Mouse (Mus musculus) right cerebral cortex, postnatal 10 days (tissue): ENCODE data around the gene Efcab6.

Source experiments
- DNase-seq, 2 experiments: peaks; one replicate each; pipeline ENCODE4 v3.0.0; 2021; ENCODE audit warnings: low spot score in 2 of 2

The Efcab6 gene

DNA sequence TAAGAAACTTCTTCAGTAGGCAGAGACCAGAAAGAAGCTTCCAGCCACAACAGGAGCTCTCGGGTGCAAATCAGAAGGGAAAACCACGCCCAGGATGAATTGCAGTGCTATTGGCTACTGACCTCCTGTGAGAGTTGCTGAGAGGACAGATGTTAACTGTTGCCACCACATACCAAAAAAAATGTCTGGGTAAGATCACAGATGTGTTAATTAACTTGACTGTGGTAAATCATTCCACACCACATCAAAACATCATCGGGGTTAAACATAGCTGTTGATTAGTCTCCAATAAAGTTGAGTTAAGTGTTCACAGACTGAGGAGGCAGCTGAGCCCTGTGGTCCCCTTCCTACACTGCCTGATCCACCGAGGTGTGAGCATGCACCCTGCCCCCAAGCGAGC lies 88.1 kb downstream of the Efcab6 start:
- DNase-seq: no peak

DNA sequence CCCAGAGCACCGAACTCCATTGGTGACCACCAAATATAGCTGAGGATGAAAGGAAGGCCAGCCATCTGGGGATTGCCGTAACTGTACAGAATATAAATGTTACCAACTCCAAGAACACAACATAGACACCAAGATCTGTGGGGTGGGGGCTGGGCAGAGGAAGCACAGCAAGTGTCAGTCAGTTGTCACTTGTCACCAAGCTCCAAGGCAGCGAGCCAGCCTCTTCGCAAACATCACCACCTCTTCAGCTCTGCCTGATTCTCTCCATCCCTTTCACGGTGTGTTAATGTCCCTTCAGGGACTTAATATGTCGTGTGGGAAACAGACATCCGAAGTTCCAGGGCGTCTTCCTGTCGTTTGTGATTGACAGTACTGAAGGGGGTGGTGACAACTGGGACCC lies 93.0 kb downstream of the Efcab6 start:
- DNase-seq: no peak

DNA sequence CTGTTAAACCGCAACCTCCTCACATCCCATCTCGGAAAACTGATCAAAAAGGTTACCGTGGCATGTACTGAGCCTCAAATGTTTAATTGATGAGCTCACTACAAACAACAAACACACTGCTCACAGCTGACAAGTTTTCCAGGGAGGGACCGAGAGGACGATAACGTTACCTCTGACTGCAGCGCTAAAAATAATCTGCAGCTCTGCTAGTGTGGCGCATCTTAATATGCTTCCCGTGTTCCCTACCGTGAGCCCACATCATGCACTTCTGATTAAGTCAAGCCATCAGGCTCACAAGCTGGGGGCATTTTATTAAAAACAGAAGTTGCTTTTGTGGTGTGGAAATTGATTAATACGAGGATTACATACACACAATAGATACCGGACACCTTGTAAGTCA lies 97.4 kb downstream of the Efcab6 start:
- DNase-seq: no peak

- DNase-seq: no peak
These were observed 100.1 kb downstream of the Efcab6 start for GRCm38 (mm10) chr15:83965126-83965525.

- no peak for DNase-seq
These were observed 106.8 kb downstream of the Efcab6 start for GRCm38 (mm10) chr15:83958376-83958775.

GRCm38 (mm10) chr15:83956996-83957395 lies 108.2 kb downstream of the Efcab6 start:
- no peak for DNase-seq

DNA sequence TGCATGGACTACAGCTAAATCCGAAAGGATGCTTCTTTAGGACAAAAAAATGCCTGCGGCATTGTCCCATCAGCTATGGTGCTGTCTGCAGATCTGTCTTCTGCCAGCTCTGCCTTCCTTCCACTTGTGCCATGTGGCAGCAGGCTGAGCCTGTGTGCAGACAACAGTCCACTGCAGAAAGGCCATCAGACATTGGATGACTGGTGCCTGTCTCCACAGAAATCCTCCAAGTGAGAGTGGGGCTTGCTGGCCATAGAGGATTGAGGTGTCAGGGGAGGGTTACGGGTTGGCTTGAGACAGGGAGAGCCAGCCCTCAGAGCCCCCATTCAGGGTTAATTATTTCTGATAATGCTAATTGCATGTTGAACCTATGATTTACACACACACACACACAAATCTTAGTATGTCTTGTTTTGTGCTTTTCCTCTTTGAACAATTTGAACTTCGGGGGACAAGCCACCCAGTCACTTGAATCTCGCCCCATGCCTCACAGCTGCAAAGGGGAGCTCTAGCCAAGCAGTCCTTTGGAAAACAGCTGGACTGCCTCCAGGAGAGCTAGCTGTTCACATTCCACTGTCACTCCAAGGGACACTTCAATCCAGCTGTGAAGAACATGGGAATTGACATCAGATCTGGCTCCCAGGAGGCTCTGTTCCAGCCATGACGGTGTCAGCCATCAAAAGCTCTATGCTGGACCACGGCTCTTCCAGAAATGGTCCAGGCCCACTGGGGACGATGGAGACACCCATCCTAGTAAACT lies 109.1 kb downstream of the Efcab6 start:
- DNase-seq: no peak

- peak in 1 of 2 experiments; percentile 12 for DNase-seq
These were observed 115.3 kb downstream of the Efcab6 start for GRCm38 (mm10) chr15:83949729-83950491.

- DNase-seq: peak in 1 of 2 experiments; percentile 16
These were observed 125.5 kb downstream of the Efcab6 start for GRCm38 (mm10) chr15:83939703-83940102.

- DNase-seq: peak in 1 of 2 experiments; percentile 14
These were observed 126.7 kb downstream of the Efcab6 start for GRCm38 (mm10) chr15:83938466-83938865.

DNA sequence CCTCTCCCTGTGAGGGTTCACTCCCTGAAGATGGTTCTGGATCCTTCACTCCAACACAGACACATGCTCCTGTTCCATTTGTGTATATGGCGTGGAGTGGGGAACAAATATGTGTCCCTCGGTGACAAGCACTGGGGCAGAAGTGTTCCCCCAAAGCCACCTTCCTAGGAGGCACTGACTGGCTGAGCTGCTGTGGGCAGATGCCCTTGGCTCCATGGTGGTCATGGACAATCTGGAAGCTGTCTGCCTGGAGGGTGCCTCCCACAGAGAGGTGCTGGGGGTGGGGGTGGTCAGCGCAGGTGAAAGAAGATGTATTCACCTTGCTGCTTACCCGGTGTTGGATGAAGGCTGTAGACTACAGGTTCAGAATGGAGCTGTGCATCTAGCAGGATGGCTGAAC lies 128.7 kb downstream of the Efcab6 start:
- peak in 1 of 2 experiments; percentile 18 for DNase-seq

DNA sequence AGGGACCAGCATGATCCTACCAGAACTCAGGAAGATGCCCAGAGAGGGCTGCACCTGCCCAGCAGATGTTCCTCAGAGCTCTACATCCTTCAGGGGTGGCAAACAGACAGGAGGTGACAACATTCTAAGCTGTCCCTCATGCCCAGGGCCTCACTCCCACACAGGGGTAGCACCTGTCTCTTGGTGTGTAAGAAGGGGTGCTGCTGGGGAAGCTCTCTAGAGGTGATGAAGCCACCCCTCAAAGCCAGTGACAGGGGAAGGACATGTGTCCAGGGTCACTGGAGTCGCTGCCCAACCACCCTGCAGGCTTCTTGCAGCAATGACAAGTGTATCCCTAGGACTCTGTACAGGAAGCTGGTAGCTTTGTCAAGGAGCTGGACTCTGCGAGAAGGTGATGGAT lies 130.4 kb downstream of the Efcab6 start:
- peak in 1 of 2 experiments; percentile 9 for DNase-seq

DNA sequence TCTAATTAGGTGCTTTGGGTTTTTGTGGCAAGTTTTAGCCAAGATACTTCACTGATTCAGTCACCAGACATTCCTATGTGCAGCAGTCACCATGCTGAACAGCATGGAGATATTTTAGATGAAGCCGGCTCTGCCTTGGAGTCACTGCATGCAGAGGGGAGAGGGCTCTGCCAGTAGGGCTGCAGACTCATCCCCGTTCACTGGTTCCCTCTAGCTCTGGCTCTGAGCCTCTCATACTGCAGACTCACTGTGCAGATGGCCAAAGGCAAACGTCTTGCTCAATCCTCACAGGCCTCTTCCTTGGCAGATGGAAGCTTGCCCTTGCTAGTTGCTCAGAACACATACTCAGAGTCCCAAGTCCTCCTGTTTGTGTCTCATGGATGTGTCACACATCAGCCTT lies 139.8 kb downstream of the Efcab6 start:
- peak in 1 of 2 experiments; percentile 12 for DNase-seq

GRCm38 (mm10) chr15:83924656-83925055 lies 140.5 kb downstream of the Efcab6 start:
- peak in 1 of 2 experiments; percentile 15 for DNase-seq

GRCm38 (mm10) chr15:83915376-83915775 lies 149.8 kb downstream of the Efcab6 start:
- peak in 1 of 2 experiments; percentile 15 for DNase-seq

DNA sequence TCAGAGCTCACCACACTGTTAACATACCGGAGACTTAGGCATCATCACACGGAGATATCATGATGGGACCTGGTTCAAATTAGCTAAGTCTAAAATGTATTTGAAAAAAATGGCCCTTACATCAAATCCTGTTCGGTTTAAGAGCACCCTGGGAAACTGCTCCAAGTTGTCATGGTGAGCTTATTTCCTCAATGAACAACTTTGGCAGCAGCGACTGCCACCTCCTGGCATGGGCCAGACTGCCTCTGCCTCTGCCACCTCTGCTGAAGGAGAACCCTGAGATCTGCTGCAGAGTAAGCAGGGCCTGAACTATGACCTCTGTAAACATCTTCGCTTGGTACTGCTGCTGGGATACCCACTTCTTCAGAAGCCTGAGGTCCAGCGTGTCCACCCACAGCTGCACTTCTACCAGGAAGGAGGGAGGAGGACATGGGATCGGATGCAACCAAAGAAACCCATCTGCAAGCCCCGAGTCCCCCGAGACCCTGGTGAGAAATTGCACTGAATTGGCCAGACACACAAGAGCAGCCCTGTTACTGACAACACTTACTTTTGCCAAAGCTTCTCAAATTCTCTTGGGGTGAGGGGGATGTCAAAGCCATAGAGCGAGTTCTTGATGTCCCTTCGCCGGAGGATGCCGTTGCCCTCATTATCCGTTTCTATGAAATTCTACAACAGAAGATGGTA lies 152.0 kb downstream of the Efcab6 start:
- DNase-seq: peak; percentile 69 to 70

DNA sequence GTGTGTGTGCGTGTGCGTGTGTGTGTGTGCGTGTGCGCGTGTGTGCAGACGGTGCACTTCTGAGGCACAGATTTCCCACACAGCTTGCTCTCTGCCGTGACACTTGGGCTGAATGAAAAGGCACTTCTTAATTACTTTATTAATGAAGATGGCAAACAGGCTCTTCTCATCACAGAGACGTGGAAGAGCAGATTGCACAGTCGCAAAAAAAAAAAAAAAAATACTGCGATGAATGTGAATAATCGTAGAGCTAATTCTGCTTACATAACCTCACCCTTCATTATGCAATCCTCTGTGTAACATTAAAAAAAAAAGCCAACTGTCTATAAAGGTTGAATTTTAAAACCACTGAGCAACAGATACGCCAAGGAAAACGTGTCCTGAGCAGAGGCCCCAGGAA lies 158.7 kb downstream of the Efcab6 start:
- no peak for DNase-seq

DNA sequence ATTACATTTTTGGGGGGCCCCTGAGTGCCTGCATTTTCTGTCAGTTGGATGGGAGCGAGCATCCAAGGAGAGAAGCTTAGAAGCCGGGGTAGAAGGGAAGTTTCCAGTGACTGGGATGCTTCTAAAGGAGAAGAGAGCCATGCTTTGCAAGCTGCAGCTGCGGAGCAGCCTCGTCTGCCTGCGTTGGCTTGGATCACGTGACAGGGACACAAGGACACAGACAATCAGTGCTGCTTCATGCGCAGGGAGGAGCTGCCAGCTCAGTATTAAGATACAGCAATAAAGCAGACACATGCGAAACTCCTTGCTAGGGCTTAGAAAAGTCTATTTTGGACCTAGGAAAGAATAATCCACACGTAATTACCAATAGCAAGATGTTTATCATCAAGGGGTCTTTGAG lies 167.9 kb downstream of the Efcab6 start:
- peak; percentile 74 to 87 for DNase-seq

DNA sequence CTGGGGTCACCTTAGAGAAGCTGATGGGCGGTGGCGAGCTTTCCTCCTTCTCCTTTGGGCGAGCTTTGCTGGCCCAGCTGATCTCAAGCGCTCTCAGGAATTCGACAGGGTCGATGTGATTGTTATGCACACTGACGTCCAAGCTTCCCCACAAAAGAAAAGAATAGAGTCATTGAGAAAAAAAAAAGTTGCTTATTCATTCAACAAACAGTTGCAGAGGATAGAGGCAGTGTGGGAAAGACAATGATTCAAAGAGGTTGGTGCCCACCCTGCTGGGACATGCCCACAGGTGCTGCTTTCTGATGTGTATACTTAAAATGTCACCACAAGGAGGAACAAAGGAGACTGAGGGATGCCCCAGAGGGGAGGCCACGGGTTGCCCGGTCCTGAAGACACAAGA lies 169.2 kb downstream of the Efcab6 start:
- DNase-seq: no peak

- no peak for DNase-seq
These were observed 170.9 kb downstream of the Efcab6 start for GRCm38 (mm10) chr15:83894261-83894660.

- DNase-seq: no peak
These were observed 172.3 kb downstream of the Efcab6 start for GRCm38 (mm10) chr15:83892871-83893270.

- no peak for DNase-seq
These were observed 180.9 kb downstream of the Efcab6 start for GRCm38 (mm10) chr15:83884291-83884690.
